Mouse (Mus musculus): ENCODE data around the gene Nutf2.

Gene Nutf2

DNA sequence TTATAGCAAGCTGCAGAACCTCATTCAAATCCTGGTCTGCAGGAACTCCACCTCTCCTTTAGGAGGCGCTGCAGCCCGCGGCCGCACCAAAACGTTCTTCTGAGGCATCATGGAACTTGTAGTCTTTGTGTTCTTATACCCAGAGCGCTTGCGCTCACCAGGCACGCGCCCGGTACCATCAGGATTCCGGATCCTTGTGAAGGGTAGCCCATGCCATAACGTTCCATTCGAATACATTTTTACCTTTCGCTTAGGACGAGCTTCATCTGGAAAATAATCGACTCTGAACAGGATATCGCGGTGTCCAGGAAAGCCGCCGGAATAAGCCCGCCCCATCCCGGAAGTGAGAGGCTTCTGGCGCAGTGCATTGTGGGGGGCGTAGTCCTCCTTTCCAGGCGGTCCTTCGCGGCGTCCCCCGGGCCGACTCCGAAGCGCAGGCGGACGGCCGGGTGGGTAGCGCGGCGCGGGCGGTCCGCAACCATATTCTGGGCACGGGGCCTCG lies 5.6 kb upstream of the Nutf2 start, which contains the start of gene Thap11:
Gene Thap11, plus strand, starts transcription at position 418 of the 502 bp plus-strand sequence.
- peak; percentile 86 for DNase-seq (ENCODE audit: extremely low read depth, low read depth)

DNA sequence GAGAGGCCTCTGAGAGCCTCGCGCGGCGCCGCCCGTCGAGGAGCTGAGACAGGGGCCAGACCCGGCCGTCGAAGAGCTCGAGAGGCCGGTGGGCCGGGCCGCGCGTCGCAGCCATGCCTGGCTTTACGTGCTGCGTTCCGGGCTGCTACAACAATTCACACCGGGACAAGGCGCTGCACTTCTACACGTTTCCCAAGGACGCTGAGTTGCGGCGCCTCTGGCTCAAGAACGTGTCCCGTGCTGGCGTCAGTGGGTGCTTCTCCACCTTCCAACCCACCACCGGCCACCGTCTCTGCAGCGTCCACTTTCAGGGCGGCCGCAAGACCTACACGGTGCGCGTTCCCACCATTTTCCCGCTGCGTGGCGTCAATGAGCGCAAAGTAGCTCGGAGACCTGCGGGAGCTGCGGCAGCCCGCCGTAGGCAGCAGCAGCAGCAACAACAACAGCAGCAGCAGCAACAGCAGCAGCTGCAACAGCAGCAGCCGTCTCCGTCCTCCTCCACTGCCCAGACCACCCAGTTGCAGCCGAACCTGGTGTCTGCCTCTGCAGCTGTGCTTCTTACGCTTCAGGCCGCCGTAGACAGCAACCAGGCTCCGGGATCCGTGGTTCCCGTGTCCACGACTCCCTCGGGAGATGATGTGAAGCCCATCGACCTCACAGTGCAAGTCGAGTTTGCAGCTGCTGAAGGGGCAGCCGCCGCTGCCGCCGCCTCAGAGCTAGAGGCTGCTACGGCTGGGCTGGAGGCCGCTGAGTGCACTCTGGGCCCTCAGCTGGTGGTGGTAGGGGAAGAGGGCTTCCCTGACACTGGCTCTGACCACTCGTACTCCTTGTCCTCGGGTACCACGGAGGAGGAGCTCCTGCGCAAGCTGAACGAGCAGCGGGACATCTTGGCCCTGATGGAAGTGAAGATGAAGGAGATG lies 4.9 kb upstream of the Nutf2 start:
- no peak for DNase-seq (ENCODE audit: extremely low read depth, low read depth)

DNA sequence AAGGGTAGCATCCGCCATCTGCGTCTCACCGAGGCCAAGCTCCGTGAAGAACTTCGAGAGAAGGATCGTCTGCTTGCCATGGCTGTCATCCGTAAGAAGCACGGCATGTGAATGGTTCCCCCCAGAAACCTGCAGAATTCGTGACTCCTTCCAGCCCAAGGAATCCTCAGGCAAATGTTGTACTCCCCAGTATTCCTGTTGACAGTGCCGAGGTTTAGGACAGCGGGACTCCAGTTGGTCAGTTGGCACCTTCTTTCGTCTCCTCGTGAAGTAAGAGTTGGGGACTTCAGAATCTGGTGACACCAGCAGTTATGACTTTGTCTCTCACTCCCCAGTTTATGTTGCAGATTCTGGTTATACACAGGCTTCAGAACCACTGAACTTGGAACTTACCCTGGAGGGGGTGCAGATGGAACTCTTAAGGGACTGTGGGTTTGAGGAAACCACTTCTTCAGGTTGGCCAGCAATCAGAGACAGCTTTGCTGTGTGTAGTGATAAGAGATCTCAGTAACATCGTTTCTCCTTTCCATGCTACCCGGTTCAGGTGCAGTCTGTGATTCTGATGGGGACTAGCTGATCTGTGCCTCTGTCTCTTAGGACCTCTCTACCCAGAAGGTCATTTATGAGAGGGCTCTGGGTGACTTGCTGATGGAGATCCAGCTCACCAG lies 4.1 kb upstream of the Nutf2 start:
- no peak for DNase-seq (ENCODE audit: extremely low read depth, low read depth)

GRCm38 (mm10) chr8:105858495-105858894 lies 1.9 kb upstream of the Nutf2 start:
- DNase-seq (ENCODE audit: extremely low read depth, low read depth), result peak; percentile 81

DNA sequence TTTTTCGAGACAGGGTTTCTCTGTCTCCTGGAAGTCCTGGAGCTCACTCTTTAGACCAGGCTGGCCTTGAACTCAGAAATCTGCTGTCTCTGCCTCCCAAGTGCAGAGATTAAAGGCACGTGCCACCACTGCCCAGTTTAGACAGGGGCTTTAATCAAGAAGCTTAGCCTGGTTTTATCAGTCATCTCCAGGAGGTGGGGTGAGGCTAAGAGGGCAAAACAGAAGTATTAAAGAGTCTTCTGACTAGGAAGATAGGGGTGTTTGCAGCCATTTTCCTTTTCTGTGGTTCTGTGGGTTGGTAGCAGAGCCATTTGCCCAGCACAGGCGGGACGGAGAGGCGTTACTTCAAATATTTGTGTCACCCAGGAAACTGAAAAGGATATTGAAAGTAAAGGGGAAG lies 1.1 kb upstream of the Nutf2 start:
- DNase-seq (ENCODE audit: extremely low read depth, low read depth), result no peak

DNA sequence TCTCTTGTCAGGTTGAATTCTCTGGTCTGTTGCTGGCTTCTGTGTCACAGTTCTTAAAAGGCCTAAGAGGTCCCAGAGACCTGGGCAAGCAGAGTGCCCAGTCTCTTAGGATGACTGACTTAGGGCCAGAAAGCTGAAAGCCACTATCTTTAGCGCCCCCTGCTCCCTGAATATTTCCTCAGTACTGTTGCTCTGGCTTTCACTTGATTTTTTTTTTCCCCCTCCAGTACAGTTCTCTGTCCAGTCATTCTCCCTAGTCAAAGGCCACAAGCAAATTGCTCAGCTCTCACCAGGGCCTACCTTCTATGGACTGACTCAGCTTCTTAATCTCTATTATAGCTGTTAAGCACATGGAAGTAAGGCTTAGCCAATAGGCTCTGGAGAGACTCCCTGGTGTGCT lies 1.6 kb downstream of the Nutf2 start:
- DNase-seq (ENCODE audit: extremely low read depth, low read depth), result no peak

DNA sequence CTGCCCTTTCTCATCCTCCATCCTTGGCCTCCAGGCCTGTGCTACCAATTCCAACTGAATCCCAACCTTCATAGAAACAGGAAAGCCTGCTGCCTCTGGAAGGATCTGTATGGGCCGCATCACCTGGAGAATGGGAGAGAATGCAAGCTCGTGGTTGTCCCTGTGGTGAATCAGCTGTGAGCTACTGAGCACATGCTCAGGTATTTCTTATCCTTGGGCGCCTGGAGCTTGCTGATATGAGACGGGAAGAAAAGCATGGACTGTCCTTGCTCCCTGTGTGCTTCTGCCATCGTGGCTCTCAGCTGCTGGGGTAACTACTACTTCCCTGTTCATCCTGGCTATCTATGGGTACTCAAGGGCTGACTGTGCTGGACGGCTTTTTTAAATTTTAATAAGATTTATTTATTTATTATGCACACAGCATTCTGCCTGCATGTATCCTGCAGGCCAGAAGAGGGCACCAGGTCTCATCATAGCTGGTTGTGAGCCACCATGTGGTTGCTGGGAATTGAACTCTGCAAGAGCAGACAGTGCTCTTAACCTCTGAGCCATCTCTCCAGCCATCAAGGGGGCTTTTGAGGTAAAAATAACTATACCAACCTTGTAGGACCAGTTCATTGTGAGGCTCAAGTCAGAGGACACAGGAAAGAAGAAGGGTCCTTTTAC lies 6.1 kb downstream of the Nutf2 start:
- no peak for DNase-seq (ENCODE audit: extremely low read depth, low read depth)

DNA sequence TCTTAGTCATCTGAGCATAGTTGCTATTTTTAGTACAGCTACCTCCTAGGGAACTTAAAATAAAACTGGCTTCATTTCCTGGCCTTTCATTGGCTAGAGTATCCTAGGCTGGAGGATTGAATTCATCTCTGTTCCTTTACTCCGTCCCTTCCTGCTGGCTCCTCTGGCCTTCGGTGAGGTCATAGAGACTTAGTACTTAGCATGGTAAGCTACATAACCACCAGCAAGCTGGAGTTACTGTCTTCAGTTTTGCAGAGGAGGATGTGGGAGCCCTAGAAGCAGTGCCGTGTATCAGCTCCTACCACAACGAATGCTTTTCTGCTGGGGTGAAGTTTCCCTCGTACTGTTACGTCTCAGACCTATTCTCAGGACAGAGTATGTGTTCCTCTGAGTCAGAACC lies 13.9 kb downstream of the Nutf2 start:
- DNase-seq (ENCODE audit: extremely low read depth, low read depth), result no peak

DNA sequence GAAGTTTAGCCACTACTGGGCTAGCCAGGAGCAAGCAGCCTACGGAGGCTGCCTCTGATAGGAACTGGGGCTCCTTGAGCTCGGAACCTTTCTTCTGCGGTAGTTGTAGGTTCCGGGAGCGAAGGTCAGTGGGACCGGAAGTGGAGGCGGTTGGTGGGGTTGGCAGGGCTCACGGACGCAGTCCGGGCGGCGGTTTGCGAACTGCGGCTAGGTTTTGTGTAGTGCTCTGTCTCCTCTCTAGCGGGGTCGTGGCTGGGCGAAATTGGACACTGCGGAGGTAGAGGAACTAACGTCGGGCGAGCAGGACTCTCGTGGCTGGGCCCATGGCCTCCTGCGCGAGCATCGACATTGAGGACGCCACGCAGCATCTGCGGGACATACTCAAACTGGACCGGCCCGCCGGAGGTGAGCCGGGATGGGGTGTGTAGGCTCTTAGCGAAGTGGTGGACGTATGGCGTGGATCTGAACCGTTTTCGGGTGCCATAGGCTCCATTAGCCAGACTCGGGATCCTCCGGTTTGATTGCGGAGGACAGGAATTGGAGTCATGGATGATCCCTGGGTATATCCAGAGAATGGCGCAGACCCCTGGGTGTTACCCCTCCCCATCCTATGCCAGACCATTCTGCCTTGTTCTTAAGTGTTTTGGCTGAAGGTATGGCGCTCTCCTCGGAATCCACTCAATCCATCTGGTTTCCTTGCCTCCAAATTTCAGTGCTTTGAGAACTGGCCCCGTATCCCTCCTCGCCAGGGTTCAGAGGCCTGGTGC lies 20.6 kb downstream of the Nutf2 start, which contains the start of gene Edc4:
Gene Edc4, plus strand, starts transcription at position 128 of the 767 bp plus-strand sequence.
- peak; percentile 70 for DNase-seq (ENCODE audit: extremely low read depth, low read depth)

DNA sequence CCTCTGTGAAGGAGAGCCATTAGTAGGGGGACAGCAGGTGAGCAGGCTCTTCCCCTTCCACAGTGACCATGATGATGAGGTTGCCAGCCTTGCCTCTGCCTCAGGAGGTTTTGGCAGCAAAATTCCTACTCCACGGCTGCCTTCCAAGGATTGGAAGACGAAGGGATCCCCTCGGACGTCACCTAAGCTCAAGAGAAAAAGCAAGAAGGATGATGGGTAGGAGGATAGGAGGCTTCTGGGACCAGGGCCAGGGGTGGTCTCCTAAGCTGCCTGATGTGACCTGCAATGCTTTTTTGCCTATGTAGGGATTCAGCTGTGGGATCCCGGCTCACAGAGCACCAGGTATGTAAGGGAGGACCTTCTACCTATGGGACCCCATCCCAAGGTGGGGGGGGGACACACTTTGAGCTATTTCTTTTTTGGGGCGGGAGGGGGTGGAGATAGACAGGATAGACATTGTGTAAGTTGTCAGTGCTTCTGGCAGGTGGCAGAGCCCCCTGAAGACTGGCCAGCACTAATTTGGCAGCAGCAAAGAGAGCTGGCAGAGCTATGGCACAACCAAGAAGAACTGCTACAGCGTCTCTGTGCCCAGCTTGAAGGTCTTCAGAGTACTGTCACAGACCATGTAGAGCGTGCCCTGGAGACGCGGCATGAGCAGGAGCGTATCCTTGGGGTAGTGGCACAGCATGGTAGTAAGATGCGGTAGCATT lies 29.5 kb downstream of the Nutf2 start:
- no peak for DNase-seq (ENCODE audit: extremely low read depth, low read depth)

GRCm38 (mm10) chr8:105890870-105891269 lies 30.5 kb downstream of the Nutf2 start:
- DNase-seq (ENCODE audit: extremely low read depth, low read depth), result no peak

DNA sequence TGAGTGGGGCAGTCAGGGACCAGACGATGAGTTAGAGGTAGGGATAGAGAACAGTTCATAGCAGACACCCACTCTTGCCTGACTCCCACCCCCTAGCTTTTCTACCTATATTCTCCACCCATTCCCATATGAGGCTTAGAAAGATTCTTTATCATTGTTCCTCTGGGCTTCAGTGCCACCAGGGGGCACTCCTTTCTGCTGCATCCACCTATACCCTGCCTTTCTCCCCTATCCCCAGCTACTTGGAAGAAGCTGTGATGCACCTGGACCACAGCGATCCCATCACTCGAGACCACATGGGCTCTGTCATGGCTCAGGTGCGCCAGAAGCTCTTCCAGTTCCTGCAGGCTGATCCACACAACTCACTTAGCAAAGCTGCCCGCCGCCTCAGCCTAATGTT lies 32.1 kb downstream of the Nutf2 start:
- DNase-seq (ENCODE audit: extremely low read depth, low read depth), result no peak

DNA sequence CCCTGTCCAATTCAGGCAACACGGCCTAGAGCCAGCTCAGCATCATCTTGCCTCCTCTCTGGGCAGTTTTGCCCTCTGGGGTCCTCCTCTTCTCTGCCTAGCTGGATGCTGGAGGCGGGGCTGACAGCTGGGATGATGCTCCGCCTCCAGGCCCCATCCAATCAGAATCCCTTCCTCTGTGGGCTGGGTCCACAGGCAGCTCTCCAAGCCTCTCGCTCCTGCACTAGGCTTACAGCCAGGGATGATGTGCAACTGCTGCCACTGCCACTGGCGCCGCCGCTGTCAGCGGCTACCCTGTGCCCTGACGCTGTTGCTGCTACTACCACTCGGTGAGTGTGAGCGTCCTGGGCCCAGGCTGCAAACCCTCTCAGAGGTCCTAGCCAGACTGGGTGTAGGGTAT lies 33.0 kb downstream of the Nutf2 start, which contains the start of gene Nrn1l:
Gene Nrn1l, plus strand, starts transcription at position 229 of the 400 bp plus-strand sequence.
- DNase-seq (ENCODE audit: extremely low read depth, low read depth), result no peak

DNA sequence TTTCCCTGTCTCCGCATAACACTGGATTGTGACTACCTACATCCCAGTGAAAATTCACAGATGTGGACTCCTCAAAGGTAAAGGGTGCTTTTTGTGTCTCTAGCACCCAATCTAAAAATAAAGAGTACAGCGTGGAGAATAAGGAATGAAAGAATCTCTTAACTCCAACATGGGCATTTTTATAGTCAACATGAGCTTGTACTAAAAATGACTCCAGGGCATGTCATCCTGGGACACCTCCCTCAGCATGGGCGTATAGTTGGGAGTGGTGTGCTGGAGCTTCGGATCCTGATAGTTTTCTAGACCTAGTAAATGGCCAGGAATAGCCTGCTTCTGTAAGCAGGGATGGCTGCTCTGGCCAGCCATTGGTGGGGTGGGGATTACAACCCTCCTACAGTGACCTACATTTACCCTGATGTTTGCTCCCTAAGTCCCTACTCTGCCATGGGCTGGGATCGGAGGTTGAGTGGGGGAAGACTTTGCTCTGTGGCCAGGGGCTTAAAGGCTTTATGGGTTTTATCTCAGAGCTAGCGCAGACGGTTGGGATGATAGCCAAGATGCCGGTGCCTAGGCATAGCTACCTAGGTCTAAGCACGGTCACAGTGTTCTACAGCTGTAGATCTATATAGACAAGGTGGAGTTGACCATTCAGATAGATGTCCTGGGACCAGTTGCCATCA lies 37.6 kb downstream of the Nutf2 start:
- no peak for DNase-seq (ENCODE audit: extremely low read depth, low read depth)

GRCm38 (mm10) chr8:105900180-105900940 lies 40.0 kb downstream of the Nutf2 start, which contains the start of gene Pskh1:
TSS of gene Pskh1 (plus strand) at chr8:105900441.
- peak; percentile 82 for DNase-seq (ENCODE audit: extremely low read depth, low read depth)

- DNase-seq (ENCODE audit: extremely low read depth, low read depth), result peak; percentile 72
These were observed 40.7 kb downstream of the Nutf2 start for GRCm38 (mm10) chr8:105900941-105901616.

DNA sequence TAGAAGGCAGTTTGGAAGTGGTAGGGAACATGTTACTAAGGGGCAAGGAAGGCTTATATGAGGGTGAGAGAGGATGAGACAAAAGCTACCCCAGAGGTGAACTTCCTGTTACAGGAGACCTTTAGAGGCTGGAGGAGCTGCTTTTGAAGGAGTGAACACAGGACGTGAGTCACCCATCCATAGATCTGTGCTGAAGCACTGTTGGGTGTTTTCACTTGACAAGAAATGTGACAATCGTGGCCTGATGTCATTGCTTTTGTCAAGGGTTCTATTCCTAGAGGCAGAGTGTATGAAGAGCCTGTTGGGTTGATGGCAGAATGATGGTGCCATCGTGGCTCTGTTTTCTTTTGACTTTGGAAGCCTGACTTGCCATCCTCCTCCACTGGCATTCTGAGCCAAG lies 59.0 kb downstream of the Nutf2 start:
- no peak for DNase-seq (ENCODE audit: extremely low read depth, low read depth)

GRCm38 (mm10) chr8:105925123-105925522 lies 64.7 kb downstream of the Nutf2 start:
- no peak for DNase-seq (ENCODE audit: extremely low read depth, low read depth)
